In genomic region chr15:101370101-101370911, GRCm38 (mm10) we compare ENCODE assay signal across 8 mouse cellular contexts. TPM values are rescaled to one million over a fixed set of nuclear protein-coding genes. Genes with fewer than 3 reads are reported as not detected.
DNase-seq lines count a peak whose midpoint lies in the region; ATAC-seq and TF ChIP-seq lines count a peak whose summit lies in the region.

TSS of gene Krt80 (minus strand) at chr15:101370162.

- peak within 1 kb of the TSS; percentile 53 for H3K9ac ChIP-seq in heart, embryonic 16.5 days (ENCODE audit: low read length)
- H3K9ac ChIP-seq in limb, embryonic 14.5 days (ENCODE audit: low read depth, low read length, severe bottlenecking) = no peak within 1 kb of the TSS

- H3K4me1 ChIP-seq in bone marrow, adult 2 months (ENCODE audit: control insufficient read depth, insufficient read depth, low read length) = peaks cover 11% of the 10 kb centered on the region
- H3K4me1 ChIP-seq in heart, embryonic 16.5 days (ENCODE audit: control insufficient read depth, insufficient read depth, low read length) = peaks cover 67% of the 10 kb centered on the region
- H3K4me1 ChIP-seq in limb, embryonic 14.5 days (ENCODE audit: control insufficient read depth, insufficient read depth, low read length) = peaks cover 24% of the 10 kb centered on the region

- H3K9me3 ChIP-seq in heart, embryonic 16.5 days (replicated peaks; ENCODE audit: control insufficient read depth, low read length) = no peaks in the 10 kb centered on the region
- no peaks in the 10 kb centered on the region for H3K9me3 ChIP-seq in limb, embryonic 14.5 days (ENCODE audit: control insufficient read depth, low read length)

- H3K27me3 ChIP-seq in Patski = no peaks in the 10 kb centered on the region
- no peaks in the 10 kb centered on the region for H3K27me3 ChIP-seq in heart, embryonic 16.5 days (ENCODE audit: control insufficient read depth, insufficient read depth, low read length)
- no peaks in the 10 kb centered on the region for H3K27me3 ChIP-seq in limb, embryonic 14.5 days (ENCODE audit: control insufficient read depth, insufficient read depth, low read length)

- WGBS in bone marrow, adult 2 months = 80% methylated on average over 22 of the region's 22 CpGs
- 17% methylated on average over 22 of the region's 22 CpGs for WGBS in heart, embryonic 16.5 days
- 46% methylated on average over 22 of the region's 22 CpGs for WGBS in limb, embryonic 14.5 days

- ATAC-seq in Patski = peak; percentile 53
- peak; percentile 87 for ATAC-seq in heart, embryonic 16.5 days (replicated peaks; ENCODE audit: extremely low read depth, insufficient read depth, low FRiP score)
- peak; percentile 84 for ATAC-seq in limb, embryonic 14.5 days (ENCODE audit: low FRiP score, low read depth)

- CTCF ChIA-PET in Patski (lab: Charles Lee) = interaction anchor here (0.9 to 3.6 kb wide), 4 partner anchors 10 to 127 kb away, joined by 3 to 14 read pairs (median 3); no protein-coding TSS in a partner anchor

- DNase-seq in Patski (ENCODE audit: low read depth, low spot score) = peak; percentile 98
- DNase-seq in limb, embryonic 14.5 days (ENCODE audit: low spot score) = peak; percentile 90
- DNase-seq in testis, postnatal 14 days (ENCODE audit: low spot score) = peak; percentile 35
- DNase-seq in spleen, postnatal 36 days (ENCODE audit: low spot score in 2 of 2) = no peak
- no peak for DNase-seq in c-Kit-positive CD71-positive TER-119-positive erythroid progenitor cells, embryonic 14.5 days (ENCODE audit: low spot score)
- DNase-seq in layer of hippocampus, adult 9-10 months (ENCODE audit: low spot score) = no peak

- TF ChIP-seq CTCF in Patski (IDR thresholded peaks at IDR 0.05) = no peak
- no peak for TF ChIP-seq CTCF in bone marrow, adult 2 months (IDR thresholded peaks at IDR 0.05; ENCODE audit: control insufficient read depth, insufficient read depth, low read length)

- no peaks in the 10 kb centered on the region for H3K36me3 ChIP-seq in heart, embryonic 16.5 days (ENCODE audit: control insufficient read depth, insufficient read depth)
- H3K36me3 ChIP-seq in limb, embryonic 14.5 days (ENCODE audit: control insufficient read depth, insufficient read depth, low read length) = no peaks in the 10 kb centered on the region

- in situ Hi-C loops in Patski (cut with MboI; ENCODE audit: low pct_unique_long_range_greater_than_20kb) = no loop called here

- H3K4me3 ChIP-seq in bone marrow, adult 2 months (replicated peaks; ENCODE audit: control insufficient read depth, low read depth, low read length) = no peak within 1 kb of the TSS
- peak within 1 kb of the TSS; percentile 10; the same call in 1 of the 2 replicates for H3K4me3 ChIP-seq in heart, embryonic 16.5 days (ENCODE audit: low read length)
- no peak within 1 kb of the TSS for H3K4me3 ChIP-seq in limb, embryonic 14.5 days (replicated peaks; ENCODE audit: low read length)

- peak within 1 kb of the TSS; percentile 86 for H3K27ac ChIP-seq in bone marrow, adult 2 months (ENCODE audit: control insufficient read depth, insufficient read depth, low read depth, low read length, poor library complexity)
- H3K27ac ChIP-seq in heart, embryonic 16.5 days (ENCODE audit: low read length) = peak within 1 kb of the TSS; percentile 91
- H3K27ac ChIP-seq in limb, embryonic 14.5 days (replicated peaks; ENCODE audit: low read depth, low read length) = peak within 1 kb of the TSS; percentile 38; the same call in 1 of the 2 replicates

- POLR2A ChIA-PET in Patski (lab: Charles Lee) = interaction anchor here (0.5 to 0.6 kb wide), 2 partner anchors 27 to 205 kb away, joined by 3 read pairs; no protein-coding TSS in a partner anchor

- no peak for TF ChIP-seq POLR2A in bone marrow, adult 2 months (IDR thresholded peaks at IDR 0.05; ENCODE audit: borderline replicate concordance, control insufficient read depth, low read depth, low read length)
- no peak for TF ChIP-seq POLR2A in limb, embryonic 14.5 days (IDR thresholded peaks at IDR 0.05; ENCODE audit: borderline replicate concordance, extremely low read depth, insufficient read depth, insufficient read length)

- H3K4me2 ChIP-seq in heart, embryonic 16.5 days (ENCODE audit: low read depth, low read length) = peak within 1 kb of the TSS; percentile 38
- H3K4me2 ChIP-seq in limb, embryonic 14.5 days (replicated peaks; ENCODE audit: low read depth, low read length, severe bottlenecking) = 0 out of 2 replicates have a peak within 1 kb of the TSS, but pooled peaks have one; percentile 2

RNA-seq across cellular contexts. Expression of gene Krt80, which starts in this region (rescaled TPM):
- 16.7 TPM for polyA plus RNA-seq in Patski (2021)
- polyA plus RNA-seq in bone marrow, adult 2 months (2011; ENCODE audit: insufficient read depth, insufficient read length, low replicate concordance, missing spikeins) = 1.3 and 3.5 TPM in 2 replicates
- polyA plus RNA-seq in heart, embryonic 16.5 days (2015; fragmentation: Nextera tagmentation; extraction: Ambion mirVana) = 8.7 and 9.0 TPM in 2 replicates
- polyA plus RNA-seq in limb, embryonic 14.5 days (2012; rRNA removed) = 3.3 and 3.6 TPM in 2 replicates
- 3.8 TPM in 2 replicates for polyA plus RNA-seq in limb, embryonic 14.5 days (2014; fragmentation: Nextera tagmentation; extraction: Ambion mirVana)

Comparison
In these comparisons a context has a peak if more than half of its experiments do, and no peak if none do; other contexts are left out.
1. DNase-seq: peak in Patski (single experiment), limb, embryonic 14.5 days (single experiment) and testis, postnatal 14 days (single experiment); none in spleen, postnatal 36 days (0 of 2), c-Kit-positive CD71-positive TER-119-positive erythroid progenitor cells, embryonic 14.5 days (single experiment) and layer of hippocampus, adult 9-10 months (single experiment).
2. H3K27ac ChIP-seq: peak in every context shown above with its lines; median percentile 91 in heart, embryonic 16.5 days; 86 in bone marrow, adult 2 months; 38 in limb, embryonic 14.5 days.
3. Peak in every context shown above with its lines, with median percentiles within 50 percentile points of each other: ATAC-seq.